Mouse (Mus musculus) spleen, adult 12 weeks (tissue): ENCODE results near the gene Il31ra.

ENCODE experiments used
- DNase-seq: peaks from one replicate; pipeline ENCODE4 v3.0.0; 2022; ENCODE audit warnings: low spot score

Gene Il31ra

DNA sequence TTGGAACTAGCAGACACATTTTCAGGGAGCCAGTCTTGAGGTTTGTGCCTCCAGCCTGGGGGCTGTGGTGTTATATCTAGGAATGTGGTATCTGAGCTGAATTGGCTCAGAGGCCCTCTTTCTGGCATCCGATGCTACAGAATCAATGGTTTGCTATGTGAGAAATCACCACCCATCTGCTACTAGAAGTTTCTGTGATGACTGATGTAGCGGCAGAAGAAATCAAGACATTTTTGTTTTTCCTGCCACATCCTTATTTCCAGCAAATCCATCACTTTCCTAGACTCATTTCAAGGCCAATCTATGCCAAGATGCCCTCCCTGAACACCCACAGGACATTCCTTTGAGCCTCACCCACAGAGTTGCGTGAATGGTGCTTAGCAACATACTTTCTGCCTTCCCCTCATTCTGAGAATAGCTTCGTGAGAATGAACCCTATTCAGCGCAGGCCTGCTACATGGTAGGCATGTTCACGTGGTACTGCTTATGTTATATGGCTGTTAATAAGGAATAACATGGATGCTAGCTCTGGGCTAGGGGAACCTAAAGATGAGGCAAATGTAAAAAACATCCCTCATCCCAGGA, 33.5 kb downstream of the Il31ra start:
- no peak for DNase-seq

DNA sequence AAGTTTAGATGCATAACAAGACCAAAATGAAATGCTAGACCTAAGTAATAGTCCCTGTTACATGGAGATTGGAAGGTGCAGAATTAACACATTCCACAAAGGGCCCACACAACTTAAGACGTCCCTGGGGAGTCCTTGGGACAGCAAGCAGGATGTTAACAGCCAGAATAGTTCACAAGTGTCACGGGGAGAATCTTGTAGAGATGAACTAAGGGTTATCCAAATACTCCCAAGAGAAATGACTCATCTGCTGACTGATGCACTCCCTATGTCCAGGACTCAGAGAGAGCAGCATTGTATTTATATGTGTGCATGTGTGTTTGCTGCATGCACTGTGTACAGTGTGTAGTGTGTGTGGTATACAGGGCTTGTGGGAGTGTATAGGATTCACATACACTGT, 37.7 kb downstream of the Il31ra start:
- DNase-seq: no peak

DNA sequence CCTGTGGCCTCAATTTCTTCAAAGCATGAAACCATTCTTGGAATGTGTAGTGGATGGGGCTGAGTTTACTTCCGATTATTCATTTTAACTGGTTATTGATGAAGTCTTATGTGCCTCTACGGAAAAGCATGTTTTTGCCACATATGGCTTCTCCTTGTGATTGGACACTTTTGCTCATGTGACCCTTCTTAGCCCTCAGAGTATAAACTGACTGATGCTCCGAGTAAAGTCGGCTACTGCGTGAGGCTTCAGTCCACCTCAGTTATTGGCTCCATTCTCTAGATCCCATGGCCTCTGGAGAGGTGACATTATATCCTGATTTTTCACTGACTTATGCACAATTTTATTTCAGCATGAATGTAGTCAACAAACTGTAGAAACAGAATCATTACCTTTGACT, 40.9 kb downstream of the Il31ra start:
- no peak for DNase-seq

DNA sequence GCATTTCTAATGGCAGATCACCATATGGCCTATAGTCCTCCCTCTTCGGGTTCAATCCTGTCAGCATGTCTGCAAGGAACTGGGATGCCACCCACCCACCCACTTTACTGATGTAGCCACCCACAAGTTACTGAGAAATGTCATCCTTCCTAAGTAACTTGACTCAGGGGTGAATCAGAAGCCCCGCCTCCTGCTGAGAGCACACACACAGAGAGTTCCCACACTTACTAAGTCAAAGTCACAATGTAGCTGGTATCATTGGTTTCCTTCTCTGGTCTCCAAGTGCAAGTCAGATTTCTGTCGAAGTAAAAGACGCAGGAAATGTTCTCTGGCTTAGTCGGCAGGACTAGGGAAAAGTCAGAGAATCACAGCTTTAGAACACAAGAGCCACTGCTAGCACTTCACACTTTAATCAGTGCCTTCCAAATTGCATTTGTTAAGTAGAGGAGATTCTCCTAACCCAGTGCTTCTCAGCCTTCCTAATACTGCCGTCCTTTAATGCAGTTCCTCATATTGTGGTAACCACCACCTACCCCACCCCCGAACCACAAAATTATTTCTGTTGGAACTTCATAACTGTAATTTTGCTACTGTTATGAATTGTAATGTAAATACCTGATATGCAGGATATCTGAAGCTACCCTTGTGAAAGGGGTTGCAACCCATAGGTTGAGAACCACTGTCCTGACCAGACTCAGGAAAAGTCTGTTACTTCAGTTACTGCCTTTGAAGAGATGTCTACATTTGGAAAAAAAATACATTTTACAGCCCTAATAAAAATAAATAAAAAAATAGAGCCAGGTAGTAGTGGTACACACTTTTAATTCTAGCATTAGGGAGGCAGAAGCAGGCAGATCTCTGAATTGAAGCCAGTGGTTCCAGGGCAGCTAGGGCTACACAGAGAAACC, 42.3 kb downstream of the Il31ra start:
- DNase-seq: no peak

DNA sequence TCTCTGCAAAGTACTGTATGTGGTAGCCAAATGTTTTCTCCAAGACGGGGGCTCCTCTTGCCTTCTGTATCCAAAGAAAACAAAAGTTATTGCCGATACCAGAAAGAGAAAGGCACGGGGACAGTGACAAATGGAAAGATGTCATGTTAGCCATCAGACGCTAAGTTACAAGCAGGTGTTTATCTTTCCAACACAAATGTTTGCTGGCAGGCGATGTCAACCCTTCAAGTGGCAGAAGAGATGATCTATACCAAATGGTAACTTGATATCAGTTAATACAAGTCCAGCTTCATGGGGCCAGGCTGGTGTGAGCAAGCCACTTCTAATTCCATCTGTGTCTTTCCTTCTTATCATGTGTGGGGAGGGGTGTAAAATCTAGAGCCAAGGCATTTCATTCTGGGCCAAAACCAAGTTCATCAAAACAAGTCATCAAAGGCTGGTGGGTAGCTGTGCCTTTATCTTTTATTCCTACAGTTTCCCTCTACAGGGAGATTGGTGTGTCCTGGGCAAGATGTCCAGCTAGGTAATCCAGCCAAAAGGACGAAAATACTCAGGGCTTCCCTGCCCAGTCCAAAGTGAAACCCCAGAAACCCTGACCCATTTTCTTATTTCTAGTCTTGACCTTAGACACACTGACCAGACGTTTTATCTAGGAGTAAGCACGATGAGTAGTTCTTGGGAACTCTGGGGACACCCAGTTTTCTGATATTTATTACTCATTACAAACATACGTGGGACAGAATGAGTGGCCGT, 52.8 kb downstream of the Il31ra start:
- DNase-seq: no peak

DNA sequence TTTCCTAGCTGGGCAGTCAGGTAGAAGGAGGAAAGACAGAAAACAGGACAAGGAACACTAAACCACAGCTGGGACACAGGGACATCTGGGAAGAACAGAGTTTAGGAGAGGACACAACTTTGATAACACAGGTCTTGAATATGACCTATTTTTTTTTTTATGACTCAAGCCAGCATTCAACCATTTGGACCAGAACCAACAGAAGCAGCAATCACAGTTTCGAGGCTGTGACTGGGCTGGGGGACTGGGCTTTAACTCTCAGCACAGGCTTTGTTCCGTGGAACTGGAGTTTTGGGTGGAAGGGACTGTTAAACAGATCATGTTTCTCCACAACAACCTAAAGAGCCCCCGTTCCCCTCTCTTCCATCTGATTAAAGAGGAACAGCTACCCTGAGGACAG, 53.5 kb downstream of the Il31ra start:
- no peak for DNase-seq

DNA sequence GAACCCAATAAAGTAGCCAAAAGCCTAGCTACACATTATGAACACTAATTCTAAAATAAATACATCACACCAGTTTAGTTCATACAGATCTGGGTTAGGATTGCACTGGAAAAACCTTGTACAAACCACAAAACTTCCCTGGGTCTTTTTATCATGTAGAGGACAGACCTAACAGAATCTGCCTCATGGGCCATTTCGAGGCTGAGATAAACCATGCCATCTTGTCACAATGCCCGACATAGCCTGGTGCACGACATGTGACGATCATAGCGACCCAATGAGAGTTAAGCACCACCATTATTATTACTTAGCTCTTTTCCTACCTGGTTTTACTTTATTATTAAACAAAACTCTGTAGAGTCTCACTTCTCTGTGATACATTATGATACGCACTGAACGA, 57.1 kb downstream of the Il31ra start:
- DNase-seq: no peak

DNA sequence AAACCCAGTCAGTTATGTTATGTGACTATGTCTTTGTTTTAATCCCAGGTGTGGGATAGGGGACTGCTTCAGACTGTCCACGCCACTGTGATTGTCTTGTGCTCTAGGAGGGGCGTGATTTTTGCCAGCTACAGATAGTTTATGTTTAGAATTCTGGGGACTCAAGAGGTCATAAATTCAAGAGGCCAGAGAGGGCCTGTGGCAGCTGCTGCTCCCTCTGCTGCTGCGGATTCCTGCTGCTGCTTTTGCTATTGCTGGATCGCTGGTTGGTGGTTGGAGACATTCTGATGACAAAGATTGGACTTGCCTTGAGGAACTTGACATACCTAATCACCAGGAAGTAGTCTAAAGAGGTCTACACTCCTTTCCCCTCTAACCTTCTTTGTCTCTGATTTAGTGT, 57.5 kb downstream of the Il31ra start:
- no peak for DNase-seq

DNA sequence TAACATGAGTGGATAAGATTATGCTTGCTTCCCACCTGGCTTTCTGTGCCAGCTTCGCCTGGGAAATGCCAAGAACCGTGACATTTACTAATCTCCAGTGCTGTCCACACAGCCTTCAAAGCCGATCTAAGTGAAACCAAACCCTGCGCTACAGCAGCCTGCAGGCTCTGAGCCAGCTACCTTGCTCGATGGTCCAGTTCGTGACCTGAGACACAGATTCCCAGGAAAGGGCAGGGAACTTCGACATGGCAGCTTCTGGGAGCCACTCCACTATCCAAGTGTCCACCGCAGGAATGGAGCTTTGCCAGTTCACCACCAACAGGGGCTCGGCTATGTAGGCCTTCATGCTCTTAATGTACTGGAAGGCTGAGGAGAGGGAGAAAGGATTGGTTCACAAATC, 60.6 kb downstream of the Il31ra start:
- no peak for DNase-seq

DNA sequence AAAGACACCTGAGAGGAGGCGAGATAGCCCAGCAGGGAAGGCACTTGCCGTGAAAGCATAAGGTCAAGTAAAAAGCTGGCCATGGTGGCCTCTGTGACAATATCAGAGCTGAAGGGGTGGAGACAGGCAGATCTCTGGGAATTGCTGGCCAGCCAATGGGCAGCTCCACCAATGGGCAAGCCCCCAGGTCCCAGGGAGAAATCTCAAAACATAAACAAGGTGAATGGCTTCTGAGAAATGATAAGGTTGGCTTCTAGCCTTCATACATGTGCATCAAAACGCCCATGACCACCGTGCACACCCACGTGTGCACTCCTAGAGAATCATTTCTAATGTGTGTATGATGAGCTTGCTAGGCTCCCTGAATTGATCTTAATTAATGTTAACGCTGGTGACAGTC, 61.9 kb downstream of the Il31ra start:
- DNase-seq: no peak

DNA sequence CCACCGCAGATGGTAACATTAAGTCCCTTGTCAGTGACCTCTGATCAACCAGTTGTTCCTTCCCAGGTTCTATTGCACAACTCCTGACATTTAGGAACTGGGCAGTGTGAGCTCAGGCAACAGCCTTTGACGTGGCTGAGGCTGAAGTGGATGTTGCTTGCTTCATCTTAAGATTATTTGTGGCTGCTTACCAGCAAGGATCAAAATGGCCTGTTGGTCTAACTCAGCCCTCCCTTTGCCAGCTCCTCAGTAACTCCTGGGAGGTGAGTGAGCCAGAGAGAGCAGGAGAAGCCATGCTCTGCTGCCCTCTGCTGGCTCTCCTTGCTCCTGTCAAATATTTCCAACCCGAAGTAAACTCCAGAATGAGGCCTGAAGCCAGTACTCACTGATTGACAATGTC, 64.3 kb downstream of the Il31ra start:
- DNase-seq: peak; percentile 37

DNA sequence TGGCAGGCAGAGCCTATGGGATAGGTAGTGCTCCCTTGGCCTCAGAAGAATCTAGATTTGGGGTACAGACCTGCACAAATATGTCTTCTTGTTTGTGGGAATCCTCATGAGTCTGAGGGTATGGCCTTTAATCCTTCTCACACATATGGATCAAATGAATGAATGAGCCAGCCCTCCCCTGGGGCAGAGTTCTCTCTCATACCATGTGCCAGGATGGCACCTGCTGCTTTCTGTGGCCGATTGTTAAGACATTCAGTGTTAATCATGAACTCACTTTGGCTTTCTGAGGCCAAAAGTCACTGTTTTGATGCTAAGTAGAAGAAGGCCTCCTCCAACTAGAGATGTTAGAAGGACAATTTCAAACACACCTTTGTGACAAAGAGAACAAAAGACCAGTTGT, 67.0 kb downstream of the Il31ra start:
- DNase-seq: no peak

DNA sequence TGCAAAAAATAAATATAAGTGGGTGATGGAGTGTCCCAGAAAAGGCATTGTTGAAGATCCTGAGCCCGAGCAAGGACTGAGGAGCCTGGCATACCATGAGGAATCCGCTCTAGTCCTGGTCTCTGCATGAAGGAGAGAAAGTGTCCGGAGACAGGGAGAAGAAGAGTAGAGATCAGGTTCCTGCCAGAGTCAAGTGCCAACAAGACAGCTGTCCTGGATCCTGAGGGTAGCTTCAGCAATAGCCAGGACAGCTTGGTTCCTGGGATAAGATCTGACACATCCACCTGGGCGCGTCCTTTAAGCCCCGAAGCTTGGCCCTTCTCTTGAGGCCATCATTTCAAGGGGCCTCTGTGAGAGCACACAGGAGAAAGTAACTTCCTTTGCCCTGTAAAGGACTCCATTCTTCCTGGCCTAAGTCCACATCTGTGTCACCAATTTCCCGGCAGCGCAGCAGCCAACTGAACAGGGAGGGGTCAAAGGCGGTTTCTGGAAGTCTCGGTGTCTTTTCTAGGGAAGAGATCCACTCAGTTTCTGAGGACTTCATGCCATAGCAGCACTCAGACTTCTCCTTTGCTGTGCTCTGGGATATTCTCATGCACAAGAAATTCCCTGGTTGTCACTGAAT, 70.7 kb downstream of the Il31ra start:
- no peak for DNase-seq

DNA sequence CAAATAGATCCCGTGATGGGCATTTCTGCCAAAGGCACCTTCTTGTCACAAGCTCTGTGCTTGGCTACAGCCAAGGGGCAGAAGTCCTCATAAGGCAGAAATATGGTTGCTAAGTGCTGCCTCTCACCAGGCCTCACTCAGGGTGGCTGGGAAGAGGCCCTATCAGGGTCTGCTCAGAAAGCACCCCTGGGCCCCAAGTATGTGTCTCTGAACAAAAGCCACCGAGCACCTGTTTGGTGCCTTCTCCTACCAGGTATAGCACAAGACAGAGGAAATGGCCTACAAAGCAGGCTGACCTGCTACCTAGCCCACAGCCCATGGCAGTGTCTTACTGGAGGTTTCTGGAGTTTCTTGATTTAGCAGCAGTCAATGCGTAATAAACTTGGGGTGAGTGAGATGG, 71.3 kb downstream of the Il31ra start:
- DNase-seq: no peak

DNA sequence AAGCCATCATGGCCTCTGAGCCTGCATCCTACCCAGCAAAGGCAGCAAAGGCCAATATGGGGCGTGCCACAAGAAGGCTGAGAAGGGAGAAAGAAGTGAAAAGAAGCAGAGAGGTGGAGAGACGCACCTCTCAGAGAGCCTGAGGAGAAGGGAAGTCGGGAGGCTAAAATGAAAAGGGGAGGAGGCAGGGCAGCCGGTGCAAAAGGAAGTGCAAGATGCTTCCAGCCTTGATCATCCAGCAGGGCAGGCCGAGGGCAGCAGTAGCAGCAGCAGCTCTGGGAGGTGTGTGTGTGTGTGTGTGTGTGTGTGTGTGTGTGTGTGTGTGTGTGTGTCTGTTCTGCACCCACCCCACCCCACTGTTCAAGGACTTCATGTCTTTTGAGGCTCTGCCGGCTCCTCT, 71.9 kb downstream of the Il31ra start:
- DNase-seq: no peak

DNA sequence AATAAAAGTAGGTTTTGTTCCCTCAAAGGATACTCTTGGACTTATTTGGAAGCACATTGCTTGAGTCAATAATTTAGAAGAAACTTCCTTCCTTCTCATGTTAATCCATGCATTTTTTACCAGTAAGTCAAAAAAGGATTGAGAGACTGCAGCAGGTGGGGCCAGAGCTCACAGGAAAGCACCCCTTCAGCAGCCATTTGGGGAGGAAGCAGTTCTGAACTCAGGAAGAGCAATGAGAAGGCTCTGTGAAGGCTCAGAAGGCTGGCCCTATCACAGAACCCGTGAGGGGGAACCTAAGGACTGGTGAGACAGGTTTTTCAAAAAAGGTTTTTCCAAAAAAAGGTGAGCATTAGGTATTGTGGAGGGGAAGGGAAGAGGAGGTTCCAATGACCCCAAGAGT, 79.6 kb downstream of the Il31ra start:
- no peak for DNase-seq

DNA sequence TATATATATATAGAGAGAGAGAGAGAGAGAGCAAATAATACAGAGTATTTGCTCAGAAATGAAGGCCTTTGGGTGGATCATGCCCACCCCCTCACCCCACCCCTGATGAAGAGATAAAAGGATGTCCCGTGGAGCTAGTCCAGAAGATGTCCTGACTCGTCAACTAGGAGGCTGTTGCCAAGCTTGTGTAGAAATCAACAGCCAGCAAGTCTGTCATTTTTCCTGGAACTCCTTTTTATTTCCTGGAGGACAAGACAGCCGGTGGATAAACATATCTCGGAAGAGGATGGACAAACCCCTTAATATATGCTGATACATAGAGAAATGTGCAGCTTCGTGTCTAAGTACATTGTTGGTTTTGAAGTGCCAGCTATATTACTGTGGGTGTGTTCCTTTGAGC, 81.3 kb downstream of the Il31ra start:
- DNase-seq: no peak

DNA sequence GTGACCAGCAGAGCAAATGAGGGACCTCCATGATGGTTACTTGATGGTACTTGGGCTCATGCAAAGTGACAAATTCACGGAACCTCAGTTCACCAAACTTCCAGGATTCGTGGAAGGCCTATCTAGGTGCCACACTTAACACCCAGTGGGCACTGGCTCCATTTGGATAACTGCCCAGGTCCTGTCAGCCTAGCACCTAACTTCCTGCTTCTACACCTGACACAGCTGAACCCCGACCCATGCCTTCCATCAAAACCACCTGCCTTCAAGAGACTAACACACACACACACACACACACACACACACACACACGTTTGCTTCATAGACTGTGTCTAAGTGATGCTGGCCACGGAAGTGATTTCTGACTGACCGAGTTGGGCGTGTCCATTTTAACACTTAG, 82.3 kb downstream of the Il31ra start:
- no peak for DNase-seq

DNA sequence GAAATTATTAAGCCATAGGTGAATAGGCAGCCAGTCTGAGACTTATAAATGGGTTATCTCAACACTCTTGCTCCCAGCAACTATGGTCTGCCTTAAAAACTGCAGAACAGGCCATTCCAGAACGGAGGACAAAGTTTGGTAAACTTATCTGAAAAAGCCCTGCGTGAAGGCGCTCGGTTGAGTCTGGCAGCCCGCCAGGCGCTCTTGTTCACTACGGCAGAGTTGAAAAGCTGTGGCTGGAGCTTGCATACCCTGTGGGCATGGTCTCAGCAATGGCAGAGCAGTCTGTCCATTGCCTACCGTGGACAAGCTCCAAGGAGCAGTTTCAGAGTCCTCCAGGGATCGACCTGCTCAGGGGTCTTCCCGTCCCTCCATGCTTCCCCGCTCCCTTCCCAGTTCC, 82.9 kb downstream of the Il31ra start:
- DNase-seq: no peak

DNA sequence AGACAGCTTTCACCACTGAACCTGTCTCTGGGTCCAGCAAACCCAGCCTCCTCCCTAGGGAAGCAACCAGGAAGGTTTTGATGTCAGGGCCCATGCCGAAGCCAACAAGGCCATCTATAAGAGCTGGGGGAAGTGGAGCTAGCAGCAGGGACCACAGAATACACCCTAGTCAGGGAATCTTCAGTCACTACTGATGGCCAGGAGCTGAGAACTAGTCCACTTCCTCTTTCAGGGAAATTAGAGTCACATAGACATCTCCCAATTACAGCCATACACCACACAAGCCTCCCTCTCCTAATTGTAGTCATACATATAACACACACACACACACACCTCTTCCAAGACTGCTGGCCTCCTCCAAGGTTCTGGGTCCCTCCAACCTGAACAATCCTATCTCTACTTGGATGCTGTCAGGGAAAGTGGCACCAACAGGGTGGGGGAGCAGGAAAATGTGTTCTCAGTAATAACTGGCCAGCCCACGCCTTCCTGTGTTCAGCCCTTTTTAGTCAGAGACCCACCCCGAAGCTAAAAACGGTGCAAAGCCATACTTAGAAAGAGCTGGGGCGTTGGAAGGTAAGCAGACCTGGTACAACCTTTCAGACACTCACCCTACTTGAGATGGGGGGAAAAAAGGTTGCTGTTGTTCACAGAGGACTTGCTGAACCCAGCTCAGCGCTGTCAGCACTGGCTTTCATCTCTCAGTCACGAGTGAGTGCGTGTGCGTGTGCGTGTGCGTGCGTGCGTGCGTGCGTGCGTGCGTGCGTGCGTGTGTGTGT, 83.5 kb downstream of the Il31ra start:
- DNase-seq: no peak

DNA sequence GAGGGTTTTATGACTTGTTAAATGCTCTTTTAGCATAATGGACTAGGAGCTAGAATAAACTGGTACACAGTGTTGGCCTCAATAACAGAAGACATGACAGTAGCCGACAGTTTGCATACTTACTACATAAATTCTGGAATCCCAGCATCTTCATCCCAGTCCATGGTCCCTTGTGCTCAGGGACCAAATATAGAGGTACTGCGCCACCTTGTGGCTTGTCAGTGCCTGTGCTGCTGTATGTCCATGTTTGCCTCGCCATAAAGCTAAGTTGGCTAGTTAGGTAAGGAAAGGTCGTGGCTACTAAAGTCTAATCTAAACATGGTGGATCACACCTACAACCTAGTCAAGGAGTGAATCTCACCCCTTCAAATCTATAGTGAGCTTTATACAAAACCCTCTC, 84.7 kb downstream of the Il31ra start:
- peak; percentile 17 for DNase-seq

DNA sequence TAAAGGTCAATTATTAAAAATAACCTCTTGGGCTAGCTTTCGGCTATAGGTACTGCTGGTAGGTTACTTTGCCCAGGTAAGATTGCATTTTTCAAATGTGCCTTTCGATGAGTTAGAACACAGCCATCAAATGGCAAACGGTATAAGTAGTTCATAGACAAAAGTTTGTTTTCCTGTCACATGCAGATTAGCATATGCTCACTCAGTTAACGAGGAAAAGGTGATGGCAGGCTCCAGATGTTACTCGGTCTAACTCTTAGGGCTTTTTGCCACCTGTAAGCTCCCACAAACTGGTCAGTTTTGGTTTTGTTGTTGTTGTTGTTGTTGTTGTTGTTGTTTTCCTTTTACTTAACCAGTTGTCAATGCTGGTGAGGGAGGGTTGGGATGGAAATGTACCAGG, 85.7 kb downstream of the Il31ra start:
- no peak for DNase-seq
